Mouse (Mus musculus) bone marrow, adult 2 months (tissue): ENCODE measurements at regions not wholly inside any gene's neighbourhood (a gene's known extent, or its start where the extent isn't known, plus 50 kb on each side); places are given as distances from the start of the nearest gene placed in this dataset.

Experiments used
- H3K27ac ChIP-seq: fragments of 200-500 bp; 2 replicates; pipeline ENCODE4 v1.5.1; 2012; ENCODE audit warnings: low read depth, mild to moderate bottlenecking, control low read depth, inconsistent platforms, low read length; ENCODE audit not compliant: control insufficient read depth, poor library complexity, insufficient read depth
- H3K4me1 ChIP-seq: fragments of 200-500 bp; 2 replicates; pipeline ENCODE4 v1.6.1; 2011; ENCODE audit warnings: low read length; ENCODE audit not compliant: control insufficient read depth, insufficient read depth
- H3K4me3 ChIP-seq: fragments of 200-500 bp; replicated peaks from 2 replicates; pipeline ENCODE3; 2011; ENCODE audit warnings: mild to moderate bottlenecking, low read depth, low read length, control low read depth; ENCODE audit not compliant: control insufficient read depth
- CTCF ChIP-seq: fragments of 200-500 bp; IDR thresholded peaks from 2 replicates; pipeline ENCODE4 v1.5.1; 2011; ENCODE audit warnings: low read length, control low read depth; ENCODE audit not compliant: control insufficient read depth, insufficient read depth
- POLR2A ChIP-seq: fragments of 200-500 bp; IDR thresholded peaks from 2 replicates; pipeline ENCODE4 v1.6.1; 2011; ENCODE audit warnings: low read depth, mild to moderate bottlenecking, control low read depth, low read length, borderline replicate concordance; ENCODE audit not compliant: control insufficient read depth
- WGBS: fragments of 180-500 bp; shearing (Covaris S2); methylation state at CpG from one replicate; pipeline ENCODE4 v1.1.7; 2018; 5-methylcytosine and 5-hydroxymethylcytosine counted together

GRCm38 (mm10) chr10:95731001-95731400 lies 57.8 kb upstream of the Anapc15-ps start:
- H3K27ac ChIP-seq = no peak overlapping the region
- TF ChIP-seq POLR2A (no peak), CTCF (no peak)
- no peaks in the 10 kb centered on the region for H3K4me1 ChIP-seq
- WGBS = 75% methylated on average over 10 of the region's 10 CpGs
- no peak overlapping the region for H3K4me3 ChIP-seq

GRCm38 (mm10) chr10:95729890-95730289 lies 56.6 kb upstream of the Anapc15-ps start:
- 73% methylated on average over 9 of the region's 9 CpGs for WGBS
- no peaks in the 10 kb centered on the region for H3K4me1 ChIP-seq
- H3K27ac ChIP-seq = no peak overlapping the region
- no peak for TF ChIP-seq CTCF
- no peak for TF ChIP-seq POLR2A
- no peak overlapping the region for H3K4me3 ChIP-seq

- no peak overlapping the region for H3K27ac ChIP-seq
- TF ChIP-seq CTCF = no peak
- no peak for TF ChIP-seq POLR2A
Measured at GRCm38 (mm10) chr10:95725910-95726309, 52.7 kb upstream of the Anapc15-ps start.

GRCm38 (mm10) chr10:95725349-95725748 lies 52.1 kb upstream of the Anapc15-ps start:
- H3K27ac ChIP-seq = no peak overlapping the region
- TF ChIP-seq CTCF (no peak), POLR2A (no peak)
- no peak overlapping the region for H3K4me3 ChIP-seq
- peaks cover 2% of the 10 kb centered on the region for H3K4me1 ChIP-seq
- 88% methylated on average over 5 of the region's 5 CpGs for WGBS

More at GRCm38 (mm10) chr10:95725910-95726309, 52.7 kb upstream of the Anapc15-ps start:
- peaks cover 2% of the 10 kb centered on the region for H3K4me1 ChIP-seq
- H3K4me3 ChIP-seq = no peak overlapping the region
- 88% methylated on average over 5 of the region's 5 CpGs for WGBS
